Mouse (Mus musculus): ENCODE data around the gene Lilr4b.
"Not testable (repeated sequence)": the region's sequence is repeated elsewhere in the genome, so short reads cannot be mapped to it uniquely, and the experiment has no call there.

The Lilr4b gene

DNA sequence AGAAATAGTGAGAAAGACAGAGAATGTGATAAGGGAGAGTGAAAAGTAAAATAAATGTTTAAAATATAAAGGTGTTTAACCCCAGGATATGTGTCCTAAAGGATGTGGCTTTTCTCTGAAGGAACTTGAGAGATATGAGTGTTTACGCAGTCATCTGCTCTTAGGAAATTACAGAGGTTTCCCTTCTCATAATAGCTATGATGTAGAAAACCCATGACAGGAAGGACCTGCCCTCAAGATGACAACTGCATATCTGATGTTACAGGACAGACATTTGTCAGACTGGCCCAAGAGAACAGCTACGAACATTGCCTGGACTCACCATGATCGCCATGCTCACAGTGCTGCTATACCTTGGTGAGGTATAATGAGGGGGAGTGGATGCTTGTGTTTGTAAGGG, at the start of gene Lilr4b, which contains the start of gene Gm49339:
Gene Lilr4b, plus strand, starts transcription at position 236 of the 400 bp plus-strand sequence.
Gene Gm49339, plus strand, starts transcription at position 216 of the 400 bp plus-strand sequence.
- not testable (repeated sequence) for DNase-seq

DNA sequence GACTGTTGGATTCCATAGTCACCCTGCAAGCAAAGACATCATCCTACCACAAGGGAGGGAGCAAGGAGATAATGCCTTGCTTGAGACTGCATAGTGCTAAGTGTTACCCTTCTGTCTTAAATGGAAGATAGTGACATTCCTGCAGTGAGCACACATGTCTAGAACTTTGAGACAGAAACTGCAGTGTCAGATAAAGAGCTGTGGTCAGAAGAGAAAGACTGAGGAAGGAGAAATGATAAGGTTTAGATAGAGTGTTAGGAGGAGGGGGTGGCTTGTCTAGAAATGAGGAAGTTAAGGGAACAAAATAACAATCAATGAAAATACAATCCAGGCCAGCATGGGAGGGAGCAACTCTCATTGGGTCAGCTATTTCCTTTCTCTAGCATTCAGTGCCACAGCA, 47.5 kb upstream of the Lilr4b start:
- no peak for DNase-seq

DNA sequence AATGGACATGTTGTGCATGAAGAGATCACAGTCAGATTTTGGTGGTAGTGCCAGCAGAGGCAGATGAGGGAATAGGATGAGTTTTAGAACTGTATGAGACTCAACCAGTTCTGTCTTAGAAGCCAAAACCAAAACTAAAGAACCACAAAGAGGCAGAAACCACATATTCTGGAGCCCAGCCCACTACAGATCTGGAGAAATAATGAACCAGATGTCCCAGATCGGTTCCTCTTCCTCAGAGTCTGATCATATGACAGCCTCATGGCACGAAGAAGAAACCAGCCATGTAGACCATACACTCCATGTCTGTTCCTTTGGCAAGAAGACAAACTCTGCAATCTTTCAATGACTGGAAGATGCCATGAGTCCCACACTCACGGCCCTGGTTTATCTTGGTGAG, 44.7 kb upstream of the Lilr4b start:
- no peak for DNase-seq

DNA sequence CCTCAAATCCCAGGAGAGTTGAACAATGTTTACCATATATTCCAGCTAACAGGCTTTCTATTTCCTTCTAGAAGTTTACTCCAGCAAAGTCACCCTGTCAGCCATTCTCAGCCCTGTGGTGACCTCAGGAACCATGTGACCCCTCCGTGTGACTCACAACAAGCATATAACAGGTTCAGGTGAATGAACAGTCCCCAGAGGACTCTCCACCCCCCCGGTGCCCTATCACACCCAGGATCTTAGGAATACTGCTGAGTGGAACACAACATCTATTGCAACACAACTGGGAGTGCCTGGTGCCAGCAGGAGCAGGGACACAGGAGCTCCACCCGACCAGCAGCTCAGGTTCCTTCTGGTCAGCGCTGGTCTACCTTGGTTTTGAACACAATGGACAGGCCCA, 28.8 kb upstream of the Lilr4b start:
- no peak for DNase-seq

DNA sequence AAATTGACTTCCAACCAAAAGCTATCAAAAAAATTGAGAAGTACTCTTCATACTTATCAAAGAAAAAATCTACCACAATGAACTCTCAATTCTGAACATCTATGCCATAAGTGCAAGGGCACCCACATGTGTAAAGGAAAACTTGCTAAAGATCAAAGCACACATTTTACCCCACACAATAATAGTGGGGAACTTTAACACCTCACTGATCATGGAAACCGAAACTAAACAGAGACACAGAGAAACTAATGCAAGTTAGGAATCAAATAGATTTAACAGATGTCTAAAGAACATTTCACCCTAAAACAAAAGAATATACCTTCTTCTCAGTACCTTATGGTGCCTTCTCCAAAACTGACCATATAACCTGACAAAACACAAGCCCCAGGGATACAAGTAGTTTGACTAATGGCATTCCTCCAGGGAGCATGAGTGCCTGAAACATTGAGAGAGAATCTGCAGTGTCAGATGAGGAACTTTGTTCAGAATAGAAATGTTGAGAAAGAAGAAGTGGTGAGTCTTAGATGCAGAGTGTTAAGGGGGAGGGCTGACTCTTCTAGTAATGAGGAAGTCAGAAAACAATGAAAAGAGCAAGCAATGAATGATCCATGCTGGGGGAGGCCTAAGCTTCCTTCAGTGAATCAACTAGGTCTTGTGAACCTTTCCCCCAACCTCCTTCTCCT, 26.7 kb upstream of the Lilr4b start:
- DNase-seq, result no peak

DNA sequence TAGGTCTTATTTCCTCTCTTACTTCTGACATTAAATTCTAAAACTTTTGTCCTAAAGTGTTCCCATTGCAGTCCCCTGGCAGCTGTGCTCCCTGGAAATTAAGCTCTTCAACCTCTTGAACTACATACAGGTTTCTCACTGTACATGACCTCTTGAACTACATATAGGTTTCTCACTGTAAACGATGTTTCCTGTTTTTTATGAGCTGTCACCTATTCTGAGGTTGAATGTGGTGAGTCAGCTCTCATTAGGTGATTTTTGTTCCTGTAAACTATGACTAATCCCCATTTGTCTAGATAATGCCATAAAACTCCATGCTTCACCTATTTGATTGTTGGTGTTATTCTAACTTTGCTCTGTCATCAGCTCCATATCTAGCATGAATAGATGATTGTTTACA, 26.1 kb upstream of the Lilr4b start:
- DNase-seq, result no peak

DNA sequence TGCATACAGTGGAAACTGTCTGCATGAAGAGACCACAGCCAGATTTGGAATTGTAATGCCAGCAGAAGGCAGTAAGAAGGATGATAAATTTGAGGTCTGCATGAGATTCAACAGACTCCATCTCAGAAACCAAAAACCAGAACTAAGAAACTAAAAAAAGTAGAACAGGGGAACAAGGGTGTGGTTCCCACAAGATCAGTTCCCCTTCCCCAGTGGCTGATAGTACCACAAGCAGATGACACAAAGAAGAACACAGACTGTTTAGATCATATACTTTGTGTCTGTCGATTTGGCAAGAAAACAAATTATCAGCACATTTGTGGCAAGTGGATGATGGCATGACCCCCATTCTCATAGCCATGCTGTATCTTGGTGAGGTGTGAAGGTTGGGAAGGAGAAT, 24.7 kb upstream of the Lilr4b start:
- DNase-seq, result peak in 1 of 2 experiments; percentile 10

DNA sequence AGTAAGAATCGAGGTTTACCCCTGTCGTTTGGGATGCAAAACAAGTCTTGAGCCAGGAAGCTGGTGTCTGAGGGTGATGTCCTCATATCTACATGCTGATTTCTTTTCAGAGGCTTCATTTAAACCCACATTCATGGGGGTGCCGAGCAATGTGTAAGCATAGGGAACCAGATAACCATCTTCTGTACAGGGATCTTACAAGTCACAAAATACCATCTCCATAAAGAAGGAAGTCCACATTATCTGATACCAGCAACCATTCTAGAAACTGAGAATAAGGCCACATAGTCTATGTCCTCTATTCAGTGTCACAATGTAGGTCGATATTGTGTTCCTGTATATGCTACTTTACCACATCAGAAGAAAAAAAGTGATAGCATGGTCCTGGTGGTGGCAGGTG, 24.1 kb upstream of the Lilr4b start:
- DNase-seq, result no peak

DNA sequence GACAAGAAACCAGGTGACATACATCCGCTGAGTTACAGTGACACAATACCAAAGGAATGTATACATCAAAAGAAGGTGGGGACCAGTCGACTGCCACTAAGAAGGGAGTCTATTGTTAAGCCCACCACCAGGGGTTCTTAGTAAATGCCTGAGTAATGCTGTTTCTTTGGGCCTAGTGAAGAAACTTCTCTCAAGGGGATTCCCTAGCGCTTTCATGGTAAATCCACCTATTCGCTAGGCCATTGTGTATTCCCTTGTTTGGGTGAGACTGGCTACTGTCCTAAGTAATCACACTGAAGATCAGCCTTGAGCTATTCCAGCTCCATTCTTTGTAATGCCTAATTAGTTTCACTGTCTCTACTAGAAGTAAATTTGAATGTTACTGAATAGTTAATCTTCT, 16.6 kb upstream of the Lilr4b start:
- not testable (repeated sequence) for DNase-seq

DNA sequence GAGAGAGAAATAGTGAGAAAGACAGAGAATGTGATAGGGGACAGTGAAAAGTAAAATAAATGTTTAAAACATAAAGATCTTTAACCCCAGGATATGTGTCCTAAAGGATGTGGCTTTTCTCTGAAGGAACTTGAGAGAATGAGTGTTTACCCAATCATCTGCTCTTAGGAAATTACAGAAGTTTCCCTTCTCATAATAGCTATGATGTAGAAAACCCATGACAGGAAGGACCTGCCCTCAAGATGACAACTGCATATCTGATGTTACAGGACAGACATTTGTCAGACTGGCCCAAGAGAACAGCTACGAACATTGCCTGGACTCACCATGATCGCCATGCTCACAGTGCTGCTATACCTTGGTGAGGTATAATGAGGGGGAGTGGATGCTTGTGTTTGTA, 10.3 kb downstream of the Lilr4b start, which contains the start of gene Lilrb4a:
Gene Lilrb4a, plus strand, starts transcription at position 266 of the 400 bp plus-strand sequence.
- DNase-seq, result not testable (repeated sequence)

DNA sequence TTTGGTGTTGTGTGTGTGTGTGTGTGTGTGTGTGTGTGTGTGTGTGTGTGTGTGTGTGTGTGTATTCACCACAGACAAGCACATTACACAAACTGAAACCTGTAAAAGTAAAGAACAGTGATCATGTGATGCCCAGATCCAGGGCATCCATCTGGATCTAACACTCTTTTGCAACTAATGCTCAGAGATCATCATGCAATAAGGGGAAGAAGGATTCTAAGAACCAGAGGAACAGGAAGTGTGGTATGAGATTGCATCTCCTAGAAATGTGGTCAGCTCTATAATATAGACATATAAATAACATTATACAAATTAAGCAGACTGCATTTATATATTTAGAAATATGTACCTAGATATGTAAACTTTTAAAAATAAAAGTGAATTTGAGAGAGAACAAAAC, 39.6 kb downstream of the Lilr4b start:
- DNase-seq, result no peak

DNA sequence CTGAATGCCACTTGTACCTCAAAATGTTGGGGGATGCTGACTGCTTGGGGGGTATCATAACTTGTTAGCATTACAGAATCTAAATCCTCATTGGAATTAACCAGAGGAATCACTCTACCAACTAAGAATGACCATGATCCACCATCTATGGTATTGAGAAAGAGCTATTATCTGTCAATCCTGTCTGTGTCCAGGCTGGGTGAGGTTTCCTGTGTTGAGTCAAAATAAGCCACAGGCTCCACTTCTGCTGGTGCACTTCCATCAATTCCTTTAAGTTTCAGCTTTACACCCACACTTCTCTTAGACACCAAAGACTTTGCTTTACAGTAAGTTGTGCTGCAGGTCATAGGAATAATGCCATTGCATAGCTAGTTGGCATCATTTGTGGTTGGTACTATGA, 41.0 kb downstream of the Lilr4b start:
- no peak for DNase-seq

DNA sequence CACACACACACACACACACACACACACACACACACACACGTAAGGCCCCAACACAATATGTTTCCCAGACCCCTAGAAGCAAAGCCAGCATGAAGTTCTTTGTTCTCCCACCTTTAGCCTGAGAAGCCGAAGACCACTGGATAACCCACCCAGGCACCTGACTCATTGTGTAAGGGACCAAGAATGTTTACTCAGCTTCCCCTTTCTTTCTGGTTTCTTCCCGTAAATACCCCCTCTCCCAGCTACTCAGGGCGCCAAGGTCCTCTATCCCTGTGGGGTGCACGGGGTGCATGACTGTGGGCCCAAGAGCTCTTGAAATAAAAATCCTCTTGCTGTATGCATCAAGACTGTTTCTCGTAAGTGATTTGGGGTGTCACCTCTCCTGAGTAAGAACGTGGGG, 45.7 kb downstream of the Lilr4b start:
- DNase-seq, result no peak

DNA sequence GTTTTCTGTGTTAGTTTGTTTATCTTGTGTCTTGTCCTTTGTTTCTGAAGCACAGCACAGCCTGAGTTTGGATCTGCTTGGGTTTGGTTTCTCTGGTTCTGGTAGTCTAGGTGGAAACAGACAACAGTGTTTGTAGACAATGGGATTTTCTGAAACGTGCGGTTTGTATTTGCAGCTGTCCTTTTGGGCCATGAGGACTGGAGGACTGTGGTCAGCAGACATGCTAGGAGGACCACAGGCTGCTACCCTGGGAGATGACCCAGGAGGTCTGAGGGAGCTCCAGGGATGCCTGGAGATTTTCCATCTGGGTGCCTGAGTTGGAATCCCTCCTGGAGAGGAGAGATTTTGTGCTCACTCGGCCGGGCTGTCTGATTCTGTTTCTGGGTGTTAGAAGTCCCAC, 46.2 kb downstream of the Lilr4b start:
- DNase-seq, result no peak

DNA sequence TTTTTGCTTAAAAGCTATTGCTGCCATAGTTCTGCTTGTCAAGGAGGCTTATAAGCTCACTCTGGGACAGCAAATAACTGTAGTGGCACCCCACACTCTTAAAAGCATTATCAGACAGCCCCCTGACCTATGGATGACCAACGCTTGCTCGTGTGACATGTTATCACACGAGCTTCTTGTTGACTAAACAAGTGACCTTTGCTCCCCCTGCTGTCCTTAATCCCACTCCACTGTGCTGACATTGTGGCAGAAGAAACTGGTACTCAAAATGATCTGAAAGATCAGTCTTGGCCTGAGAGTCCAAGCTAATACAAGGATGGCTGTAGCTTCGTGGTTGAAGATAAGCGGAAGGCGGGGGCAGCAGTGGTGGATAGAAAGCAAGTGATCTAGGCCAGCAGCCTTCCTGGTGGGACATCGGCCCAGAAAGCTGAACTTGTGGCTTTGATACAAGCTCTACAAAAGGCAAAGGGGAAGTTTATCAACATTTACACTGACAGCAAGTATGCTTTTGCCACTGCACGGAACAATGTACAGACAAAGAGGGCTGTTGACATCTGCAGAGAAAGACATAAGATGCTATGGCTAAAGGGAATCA, 48.5 kb downstream of the Lilr4b start:
- DNase-seq, result no peak

DNA sequence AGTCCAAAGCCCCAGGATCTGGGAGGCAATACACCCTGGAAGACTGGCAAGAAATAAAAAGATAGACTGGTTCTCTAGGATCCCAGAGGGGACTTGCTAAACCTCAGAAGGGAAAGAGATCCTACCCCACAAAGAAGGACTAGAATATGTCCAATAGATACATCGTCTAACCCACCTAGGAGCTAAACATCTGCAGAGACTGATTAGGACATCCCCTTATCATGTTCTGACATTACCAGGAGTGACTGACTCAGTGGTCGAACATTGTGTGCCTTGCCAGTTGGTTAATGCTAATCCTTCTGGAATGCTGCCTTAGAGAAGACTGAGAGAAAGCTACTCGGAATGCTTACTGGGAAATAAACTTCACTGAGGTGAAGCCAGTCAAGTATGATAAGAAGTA, 49.1 kb downstream of the Lilr4b start:
- no peak for DNase-seq

DNA sequence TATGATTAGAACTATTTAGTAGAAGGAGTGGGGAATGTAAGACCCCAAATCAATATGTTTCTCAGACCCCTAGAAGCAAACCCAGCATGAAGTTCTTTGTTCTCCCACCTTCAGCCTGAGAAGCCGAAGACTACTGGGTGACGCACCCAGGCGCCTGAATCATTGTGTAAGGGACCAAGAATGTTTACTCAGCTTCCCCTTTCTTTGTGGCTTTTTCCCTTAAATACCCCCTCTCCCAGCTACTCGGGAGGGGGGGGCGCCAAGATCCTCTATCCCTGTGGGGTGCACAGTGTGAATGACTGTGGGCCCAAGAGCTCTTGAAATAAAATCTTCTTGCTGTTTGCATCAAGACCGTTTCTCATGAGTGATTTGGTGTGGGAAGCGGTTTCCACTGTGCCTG, 50.4 kb downstream of the Lilr4b start:
- DNase-seq, result no peak
